In the genomic region with DNA sequence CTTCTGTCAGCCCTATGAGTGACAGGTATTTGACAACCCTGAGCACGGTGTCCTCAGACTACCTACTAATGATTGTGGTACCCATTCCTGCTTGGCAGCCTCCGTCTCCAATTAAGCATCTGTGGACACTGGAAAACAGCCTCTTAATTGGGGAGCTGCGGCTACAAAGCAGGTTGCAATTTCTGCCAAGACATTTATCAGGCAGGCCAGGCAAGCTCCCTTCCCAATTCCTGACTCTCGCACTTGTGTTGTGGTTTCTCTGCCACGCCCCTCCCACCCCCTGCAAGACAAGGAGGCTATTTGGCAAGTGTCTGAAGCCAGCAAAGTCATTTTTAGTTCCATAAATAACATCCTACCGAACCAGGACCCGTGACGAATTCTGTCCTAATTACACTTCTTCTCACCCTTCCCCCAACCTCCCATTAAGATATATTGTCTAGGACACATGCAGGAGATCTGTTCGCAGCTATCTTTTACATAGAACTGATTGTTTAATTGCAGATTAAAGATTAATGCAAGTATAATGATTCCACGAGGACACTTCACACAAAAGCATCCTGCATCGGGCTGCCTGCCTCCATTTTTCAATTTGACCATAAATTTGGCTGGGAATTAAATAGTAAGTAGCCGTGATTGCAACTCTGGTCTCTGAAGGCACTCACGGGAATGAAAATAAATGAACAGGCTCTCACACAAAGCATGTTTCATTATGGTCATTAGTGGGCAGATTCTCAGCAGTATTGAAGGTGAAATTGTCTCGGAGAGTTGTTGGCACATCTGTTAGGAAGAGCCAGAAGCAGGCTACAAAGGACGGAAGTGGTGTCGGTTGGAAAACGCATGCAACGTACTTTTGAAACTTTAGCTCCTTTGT, we compare ENCODE assay signal across 10 mouse cellular contexts.
DNase-seq lines count a peak whose midpoint lies in the region; ATAC-seq lines count a peak whose summit lies in the region.
"Had no signal": no experiment of that assay in that cellular context is flagged by ENCODE, and none has a peak within 500 bp of the region (broad histone marks: within the 10 kb centered on the region; RNA-seq: fewer than 3 reads in every experiment).

No protein-coding gene starts in this region.

- peak; percentile 71 for DNase-seq in forebrain, embryonic 11.5 days (ENCODE audit: low spot score)
- no peak for DNase-seq in forebrain, embryonic 10.5 days (ENCODE audit: extremely low spot score, low spot score)
- peak; percentile 6 for DNase-seq in lung, postnatal 10 days
- no peak for DNase-seq in lung, postnatal 36 days
- DNase-seq in heart, postnatal 4 days, result peak; percentile 9
- DNase-seq in cerebellum, adult 9-10 months, result no peak
- DNase-seq in adrenal gland, adult 8-10 months, result no peak

- no peaks in the 10 kb centered on the region for H3K36me3 ChIP-seq in forebrain, embryonic 11.5 days (ENCODE audit: control insufficient read depth, insufficient read depth, low read length)
- H3K36me3 ChIP-seq in forebrain, embryonic 10.5 days (replicated peaks), result no peaks in the 10 kb centered on the region
- no peaks in the 10 kb centered on the region for H3K36me3 ChIP-seq in neural tube, embryonic 12.5 days

- ATAC-seq in forebrain, embryonic 11.5 days (replicated peaks; ENCODE audit: low FRiP score), result peak; percentile 79
- ATAC-seq in neural tube, embryonic 12.5 days (ENCODE audit: low FRiP score, low read depth), result peak; percentile 90
- ATAC-seq: Patski had no signal

- no peak overlapping the region for H3K4me2 ChIP-seq in forebrain, embryonic 11.5 days (ENCODE audit: low read depth, low read length, severe bottlenecking)
- H3K4me2 ChIP-seq in neural tube, embryonic 12.5 days (replicated peaks), result peak overlapping the region; percentile 27

- no peaks in the 10 kb centered on the region for H3K4me1 ChIP-seq in forebrain, embryonic 11.5 days (replicated peaks; ENCODE audit: control insufficient read depth, insufficient read depth, low read length)
- H3K4me1 ChIP-seq in forebrain, embryonic 10.5 days, result peaks cover 10% of the 10 kb centered on the region
- peaks cover 7% of the 10 kb centered on the region; the same call in 1 of the 2 replicates for H3K4me1 ChIP-seq in neural tube, embryonic 12.5 days

- H3K9ac ChIP-seq in forebrain, embryonic 11.5 days (ENCODE audit: low read length), result no peak overlapping the region
- H3K9ac ChIP-seq in neural tube, embryonic 12.5 days, result no peak overlapping the region

- no peaks in the 10 kb centered on the region for H3K27me3 ChIP-seq in forebrain, embryonic 11.5 days (ENCODE audit: control insufficient read depth, insufficient read depth, low read length)
- no peaks in the 10 kb centered on the region for H3K27me3 ChIP-seq in forebrain, embryonic 10.5 days (ENCODE audit: poor library complexity, severe bottlenecking)
- no peaks in the 10 kb centered on the region for H3K27me3 ChIP-seq in neural tube, embryonic 12.5 days (replicated peaks)
- H3K27me3 ChIP-seq: Patski had no signal

- no peaks in the 10 kb centered on the region for H3K9me3 ChIP-seq in forebrain, embryonic 11.5 days (ENCODE audit: control insufficient read depth, low read length)
- H3K9me3 ChIP-seq in forebrain, embryonic 10.5 days, result no peaks in the 10 kb centered on the region
- no peaks in the 10 kb centered on the region for H3K9me3 ChIP-seq in neural tube, embryonic 12.5 days

- WGBS in forebrain, embryonic 11.5 days, result 62% methylated on average over 18 of the region's 18 CpGs
- WGBS in forebrain, embryonic 10.5 days, result 79% methylated on average over 18 of the region's 18 CpGs
- 34% methylated on average over 18 of the region's 18 CpGs for WGBS in neural tube, embryonic 12.5 days

- H3K27ac ChIP-seq in forebrain, embryonic 11.5 days (ENCODE audit: low read depth, low read length), result no peak overlapping the region
- no peak overlapping the region for H3K27ac ChIP-seq in forebrain, embryonic 10.5 days
- H3K27ac ChIP-seq in neural tube, embryonic 12.5 days, result no peak overlapping the region
- H3K27ac ChIP-seq: left cerebral cortex, adult 2 months had no signal

- H3K4me3 ChIP-seq in forebrain, embryonic 11.5 days (ENCODE audit: low read depth, low read length), result no peak overlapping the region
- H3K4me3 ChIP-seq in forebrain, embryonic 10.5 days, result no peak overlapping the region
- no peak overlapping the region for H3K4me3 ChIP-seq in neural tube, embryonic 12.5 days
- H3K4me3 ChIP-seq: left cerebral cortex, adult 2 months had no signal

Comparison
In these comparisons a context has a peak if more than half of its experiments do, and no peak if none do; other contexts are left out.
1. DNase-seq: peak in forebrain, embryonic 11.5 days (single experiment), lung, postnatal 10 days (single experiment) and heart, postnatal 4 days (single experiment); none in forebrain, embryonic 10.5 days (single experiment), lung, postnatal 36 days (single experiment), cerebellum, adult 9-10 months (single experiment) and adrenal gland, adult 8-10 months (single experiment).